Mouse (Mus musculus) C2C12 (cell line): ENCODE data around the gene Foxo3.

Experiments used
- CTCF ChIP-seq: IDR thresholded peaks from one replicate; pipeline ENCODE4 v1.5.1; 2011; ENCODE audit not compliant: control insufficient read depth, insufficient read depth, insufficient read length
- FOSL1 ChIP-seq: IDR thresholded peaks from one replicate; pipeline ENCODE4 v1.8.0; 2011; ENCODE audit warnings: mild to moderate bottlenecking, low read length; ENCODE audit not compliant: poor library complexity, insufficient read depth, severe bottlenecking
- MAX ChIP-seq: IDR thresholded peaks from one replicate; pipeline ENCODE4 v1.6.1; 2011; ENCODE audit warnings: mild to moderate bottlenecking, control low read depth

DNA sequence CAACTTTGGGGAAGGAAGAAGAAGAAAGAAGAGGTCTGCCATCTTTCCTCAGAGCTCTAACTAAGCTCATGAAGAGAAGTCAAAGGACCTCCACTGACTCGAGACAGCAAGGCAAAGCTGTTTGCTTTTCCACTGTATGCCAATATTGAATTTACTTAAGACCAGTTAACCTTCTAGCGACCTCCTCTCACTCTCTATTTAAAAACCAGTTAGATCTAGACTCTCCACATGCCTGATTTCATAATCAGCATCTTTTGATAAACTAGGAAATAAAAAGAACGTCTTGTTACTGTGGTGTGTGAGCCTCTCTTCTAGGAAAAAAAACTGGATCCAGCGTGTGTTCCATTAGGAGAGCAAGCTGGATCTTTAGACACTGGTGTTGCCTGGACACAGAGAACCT is 28.4 kb downstream of the Foxo3 start:
- TF ChIP-seq CTCF = no peak
- no peak for TF ChIP-seq MAX
- no peak for TF ChIP-seq FOSL1
